Mouse (Mus musculus) limb, embryonic 15.5 days (tissue): ENCODE results near the gene Dcaf12. TPM values are rescaled to one million over a fixed set of nuclear protein-coding genes. Genes with fewer than 3 reads are reported as not detected.

ENCODE experiments used
- ATAC-seq: fragments of 200-750 bp; cut with Nextera tagmentation; 2 replicates; pipeline ENCODE4 v1.8.0; 2017; ENCODE audit warnings: low read depth, moderate TSS enrichment; ENCODE audit not compliant: insufficient number of reproducible peaks, low FRiP score, low TSS enrichment
- H3K27ac ChIP-seq: fragments of 300-500 bp; sonication (generic); 2 replicates; pipeline ENCODE4 v1.5.1; 2015; ENCODE audit warnings: moderate library complexity, mild to moderate bottlenecking, inconsistent platforms
- H3K27me3 ChIP-seq: fragments of 300-500 bp; sonication (generic); 2 replicates; pipeline ENCODE4 v1.6.1; 2015; ENCODE audit warnings: inconsistent platforms
- H3K36me3 ChIP-seq: fragments of 300-500 bp; sonication (generic); 2 replicates; pipeline ENCODE4 v1.6.1; 2015; ENCODE audit warnings: inconsistent platforms
- H3K4me1 ChIP-seq: fragments of 300-500 bp; sonication (generic); 2 replicates; pipeline ENCODE4 v1.6.1; 2015; ENCODE audit warnings: inconsistent platforms
- H3K4me2 ChIP-seq: fragments of 300-500 bp; sonication (generic); 2 replicates; pipeline ENCODE4 v1.6.1; 2015; ENCODE audit warnings: mild to moderate bottlenecking, inconsistent platforms
- H3K4me3 ChIP-seq: fragments of 300-500 bp; sonication (generic); 2 replicates; pipeline ENCODE4 v1.5.1; 2015; ENCODE audit warnings: mild to moderate bottlenecking, inconsistent platforms
- H3K9ac ChIP-seq: fragments of 300-500 bp; sonication (generic); 2 replicates; pipeline ENCODE4 v1.6.1; 2015; ENCODE audit warnings: inconsistent platforms
- H3K9me3 ChIP-seq: fragments of 300-500 bp; sonication (generic); 2 replicates; pipeline ENCODE4 v1.6.1; 2016; ENCODE audit warnings: inconsistent platforms
- WGBS: fragments of 180-500 bp; shearing (Covaris S2); methylation state at CpG from one replicate; pipeline ENCODE4 v1.1.7; 2015; 5-methylcytosine and 5-hydroxymethylcytosine counted together
- polyA plus RNA-seq: library from polyadenylated mRNA; unstranded; fragments of >200 nt; fragmentation: Nextera tagmentation; extraction: Ambion mirVana; gene quantifications from 2 replicates; pipeline ENCODE4 v1.2.1, GENCODE M21; 2015

The Dcaf12 gene
- polyA plus RNA-seq, 1 experiment from 2014 or later = 60.6 TPM

GRCm38 (mm10) chr4:41304302-41304701, 10.4 kb downstream of the Dcaf12 start:
- Histone ChIP-seq H3K9ac (no peak overlapping the region), H3K36me3 (peaks cover 58% of the 10 kb centered on the region), H3K4me1 (no peaks in the 10 kb centered on the region), H3K27ac (no peak overlapping the region), H3K9me3 (no peaks in the 10 kb centered on the region), H3K27me3 (no peaks in the 10 kb centered on the region), H3K4me2 (no peak overlapping the region), H3K4me3 (no peak overlapping the region)
- WGBS = 73% methylated on average over 3 of the region's 3 CpGs
- no peak for ATAC-seq

GRCm38 (mm10) chr4:41303671-41304070, 11.0 kb downstream of the Dcaf12 start:
- H3K4me2 ChIP-seq = no peak overlapping the region
- no peaks in the 10 kb centered on the region for H3K9me3 ChIP-seq
- ATAC-seq = no peak
- H3K9ac ChIP-seq = no peak overlapping the region
- peaks cover 58% of the 10 kb centered on the region for H3K36me3 ChIP-seq
- 90% methylated on average over 7 of the region's 7 CpGs for WGBS
- H3K4me3 ChIP-seq = no peak overlapping the region
- H3K27ac ChIP-seq = no peak overlapping the region
- H3K4me1 ChIP-seq = no peaks in the 10 kb centered on the region
- H3K27me3 ChIP-seq = no peaks in the 10 kb centered on the region

- Histone ChIP-seq H3K4me3 (no peak overlapping the region), H3K27ac (no peak overlapping the region), H3K4me1 (no peaks in the 10 kb centered on the region), H3K9ac (no peak overlapping the region), H3K4me2 (no peak overlapping the region), H3K9me3 (no peaks in the 10 kb centered on the region), H3K36me3 (peaks cover 84% of the 10 kb centered on the region), H3K27me3 (no peaks in the 10 kb centered on the region)
- no peak for ATAC-seq
- 90% methylated on average over 5 of the region's 5 CpGs for WGBS
Measured at GRCm38 (mm10) chr4:41298976-41299375, 15.7 kb downstream of the Dcaf12 start.

GRCm38 (mm10) chr4:41295960-41296359, 18.7 kb downstream of the Dcaf12 start:
- Histone ChIP-seq H3K9me3 (no peaks in the 10 kb centered on the region), H3K27ac (no peak overlapping the region), H3K4me3 (no peak overlapping the region), H3K27me3 (no peaks in the 10 kb centered on the region), H3K4me2 (no peak overlapping the region), H3K4me1 (no peaks in the 10 kb centered on the region), H3K9ac (no peak overlapping the region), H3K36me3 (peaks cover 98% of the 10 kb centered on the region)
- ATAC-seq = no peak
- WGBS = 96% methylated on average over 7 of the region's 7 CpGs

GRCm38 (mm10) chr4:41295507-41295906, 19.2 kb downstream of the Dcaf12 start:
- no peak overlapping the region for H3K4me2 ChIP-seq
- no peak overlapping the region for H3K27ac ChIP-seq
- no peak overlapping the region for H3K9ac ChIP-seq
- H3K4me1 ChIP-seq = no peaks in the 10 kb centered on the region
- WGBS = 88% methylated on average over 11 of the region's 11 CpGs
- ATAC-seq = no peak
- H3K9me3 ChIP-seq = no peaks in the 10 kb centered on the region
- no peak overlapping the region for H3K4me3 ChIP-seq
- H3K27me3 ChIP-seq = no peaks in the 10 kb centered on the region
- peaks cover 97% of the 10 kb centered on the region for H3K36me3 ChIP-seq

- Histone ChIP-seq H3K4me2 (no peak overlapping the region), H3K4me1 (peaks cover 9% of the 10 kb centered on the region; the same call in 1 of the 2 replicates), H3K27ac (no peak overlapping the region), H3K27me3 (no peaks in the 10 kb centered on the region), H3K36me3 (peaks cover 86% of the 10 kb centered on the region), H3K4me3 (no peak overlapping the region), H3K9ac (no peak overlapping the region), H3K9me3 (no peaks in the 10 kb centered on the region)
- 65% methylated on average over 4 of the region's 4 CpGs for WGBS
- ATAC-seq = no peak
Measured at GRCm38 (mm10) chr4:41293907-41294306, 20.8 kb downstream of the Dcaf12 start.

- Histone ChIP-seq H3K9ac (no peak overlapping the region), H3K27ac (peak overlapping the region; percentile 75), H3K4me3 (no peak overlapping the region), H3K9me3 (no peaks in the 10 kb centered on the region), H3K36me3 (peaks cover 47% of the 10 kb centered on the region), H3K4me2 (no peak overlapping the region), H3K27me3 (no peaks in the 10 kb centered on the region), H3K4me1 (peaks cover 9% of the 10 kb centered on the region; the same call in 1 of the 2 replicates)
- ATAC-seq = peak; percentile 70
- 54% methylated on average over 7 of the region's 7 CpGs for WGBS
Measured at GRCm38 (mm10) chr4:41289802-41290201, 24.9 kb downstream of the Dcaf12 start.

- Histone ChIP-seq H3K9me3 (no peaks in the 10 kb centered on the region), H3K4me3 (no peak overlapping the region), H3K4me2 (no peak overlapping the region), H3K4me1 (peaks cover 12% of the 10 kb centered on the region; the same call in 1 of the 2 replicates), H3K27me3 (no peaks in the 10 kb centered on the region), H3K27ac (no peak overlapping the region), H3K9ac (no peak overlapping the region), H3K36me3 (peaks cover 14% of the 10 kb centered on the region)
- 15% methylated on average over 3 of the region's 3 CpGs for WGBS
- ATAC-seq = no peak
Measured at GRCm38 (mm10) chr4:41286420-41286819, 28.3 kb downstream of the Dcaf12 start.

GRCm38 (mm10) chr4:41284087-41284486, 30.6 kb downstream of the Dcaf12 start:
- Histone ChIP-seq H3K36me3 (no peaks in the 10 kb centered on the region), H3K4me3 (no peak overlapping the region), H3K27me3 (no peaks in the 10 kb centered on the region), H3K9me3 (no peaks in the 10 kb centered on the region), H3K4me2 (no peak overlapping the region), H3K27ac (0 out of 2 replicates have a peak overlapping the region, but pooled peaks have one; percentile 47), H3K9ac (no peak overlapping the region), H3K4me1 (peaks cover 3% of the 10 kb centered on the region; the same call in 1 of the 2 replicates)
- no peak for ATAC-seq
- WGBS = 77% methylated on average over 2 of the region's 2 CpGs

- peak overlapping the region; percentile 43; the same call in 1 of the 2 replicates for H3K9ac ChIP-seq
- H3K9me3 ChIP-seq = no peaks in the 10 kb centered on the region
- peaks cover 3% of the 10 kb centered on the region; the same call in 1 of the 2 replicates for H3K36me3 ChIP-seq
- H3K4me3 ChIP-seq = peak overlapping the region; percentile 78
- no peaks in the 10 kb centered on the region for H3K27me3 ChIP-seq
- ATAC-seq = no peak
- WGBS = 70% methylated on average over 5 of the region's 5 CpGs
- H3K4me2 ChIP-seq = peak overlapping the region; percentile 61
- H3K27ac ChIP-seq = peak overlapping the region; percentile 95
- H3K4me1 ChIP-seq = peaks cover 23% of the 10 kb centered on the region
Measured at GRCm38 (mm10) chr4:41275927-41276326, 38.8 kb downstream of the Dcaf12 start.

GRCm38 (mm10) chr4:41274980-41275850, 39.5 kb downstream of the Dcaf12 start, which contains the start of gene Ubap2:
Gene Ubap2, minus strand, starts transcription at chr4:41275144.
- Histone ChIP-seq H3K4me3 (peak within 1 kb of the TSS; percentile 78), H3K4me2 (peak within 1 kb of the TSS; percentile 61), H3K9me3 (no peaks in the 10 kb centered on the region), H3K4me1 (peaks cover 23% of the 10 kb centered on the region), H3K27ac (peak within 1 kb of the TSS; percentile 95), H3K27me3 (no peaks in the 10 kb centered on the region), H3K9ac (peak within 1 kb of the TSS; percentile 73), H3K36me3 (peaks cover 9% of the 10 kb centered on the region; the same call in 1 of the 2 replicates)
- under 1% methylated on average over 60 of the region's 60 CpGs for WGBS
- peak; percentile 96 for ATAC-seq

GRCm38 (mm10) chr4:41274377-41274979, 40.2 kb downstream of the Dcaf12 start:
- peaks cover 23% of the 10 kb centered on the region for H3K4me1 ChIP-seq
- no peaks in the 10 kb centered on the region for H3K9me3 ChIP-seq
- no peaks in the 10 kb centered on the region for H3K27me3 ChIP-seq
- H3K4me3 ChIP-seq = peak overlapping the region; percentile 78
- peak overlapping the region; percentile 73 for H3K9ac ChIP-seq
- H3K27ac ChIP-seq = peak overlapping the region; percentile 95
- H3K36me3 ChIP-seq = peaks cover 9% of the 10 kb centered on the region; the same call in 1 of the 2 replicates
- peak overlapping the region; percentile 61 for H3K4me2 ChIP-seq
- peak; percentile 44; the same call in 1 of the 2 replicates for ATAC-seq
- 1% methylated on average over 18 of the region's 18 CpGs for WGBS
